Mouse (Mus musculus): Measurements from ENCODE around the gene Trpm8.

- TF ChIP-seq CTCF (conservative IDR thresholded peaks at IDR 0.05; ENCODE audit: low read length) (no peak), NANOG (IDR thresholded peaks at IDR 0.05; ENCODE audit: borderline replicate concordance, low read length) (no peak), POU5F1 (IDR thresholded peaks at IDR 0.05; ENCODE audit: borderline replicate concordance, low read length) (no peak)
These were observed 11.3 kb downstream of the Trpm8 start for GRCm38 (mm10) chr1:88288789-88289127.

Data from E14TG2a.4 (cell line).